Mouse (Mus musculus) myocyte (in vitro differentiated cells): Measurements from ENCODE around the gene Lyst.

ENCODE experiments used
- CEBPB ChIP-seq: IDR thresholded peaks from 2 replicates; pipeline ENCODE4 v1.6.1; 2011; ENCODE audit warnings: mild to moderate bottlenecking, moderate library complexity; ENCODE audit not compliant: poor library complexity, insufficient read depth, severe bottlenecking
- MAX ChIP-seq: IDR thresholded peaks from one replicate; pipeline ENCODE4 v1.6.1; 2011; ENCODE audit warnings: low read depth, mild to moderate bottlenecking, control low read depth
- POLR2A ChIP-seq: IDR thresholded peaks from one replicate; pipeline ENCODE4 v1.6.1; 2011; ENCODE audit warnings: low read depth, mild to moderate bottlenecking, control low read depth, moderate library complexity; ENCODE audit not compliant: insufficient read length
- POLR2AphosphoS2 ChIP-seq: IDR thresholded peaks from one replicate; pipeline ENCODE4 v1.6.1; 2011; ENCODE audit warnings: low read depth, control low read depth; ENCODE audit not compliant: insufficient read length
- TCF12 ChIP-seq: IDR thresholded peaks from one replicate; pipeline ENCODE4 v1.6.1; 2011; ENCODE audit warnings: mild to moderate bottlenecking, control low read depth; ENCODE audit not compliant: poor library complexity, insufficient read depth, severe bottlenecking

DNA sequence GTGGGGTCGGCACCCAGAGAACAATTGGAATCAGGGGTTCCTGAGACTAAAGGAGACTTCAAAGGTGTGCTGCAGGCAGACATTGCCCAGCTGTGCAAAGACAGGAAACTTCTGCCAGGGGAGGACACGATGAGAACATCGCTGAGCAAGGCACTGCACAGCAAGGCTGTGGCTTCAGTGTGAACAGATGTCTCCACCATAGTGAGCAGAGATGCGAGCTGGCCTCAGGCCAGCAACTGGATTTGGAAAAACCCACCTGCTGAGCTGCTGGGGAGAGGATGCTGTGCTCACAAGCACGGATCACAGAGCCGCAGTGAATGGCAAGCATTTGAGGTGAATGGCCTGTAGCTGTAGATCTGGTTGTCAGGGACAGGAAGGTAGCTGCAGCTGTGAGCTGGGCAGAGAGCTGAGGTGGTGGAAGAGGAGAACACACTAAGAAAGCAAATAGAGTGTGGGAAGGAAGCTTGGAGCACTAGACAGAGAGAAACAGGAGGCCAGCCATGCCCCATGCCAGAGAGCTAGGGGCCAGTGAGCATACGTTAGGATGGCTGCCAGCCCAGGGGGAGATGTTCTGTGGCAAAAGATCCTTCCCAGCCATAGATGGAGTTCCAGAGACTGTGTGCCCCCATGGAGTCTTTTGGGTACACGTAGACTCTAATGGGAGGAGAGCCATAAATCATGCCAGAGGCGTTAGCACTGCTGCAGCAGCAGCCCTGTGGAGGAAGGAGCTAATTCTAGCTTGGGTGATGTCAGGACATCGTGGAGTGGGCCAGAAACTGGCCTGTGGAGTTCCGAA lies 218.3 kb downstream of the Lyst start:
- TF ChIP-seq POLR2AphosphoS2: no peak
- no peak for TF ChIP-seq TCF12
- no peak for TF ChIP-seq POLR2A
- no peak for TF ChIP-seq CEBPB
- no peak for TF ChIP-seq MAX
